ENCODE assay signal across 12 mouse cellular contexts in the genomic region with DNA sequence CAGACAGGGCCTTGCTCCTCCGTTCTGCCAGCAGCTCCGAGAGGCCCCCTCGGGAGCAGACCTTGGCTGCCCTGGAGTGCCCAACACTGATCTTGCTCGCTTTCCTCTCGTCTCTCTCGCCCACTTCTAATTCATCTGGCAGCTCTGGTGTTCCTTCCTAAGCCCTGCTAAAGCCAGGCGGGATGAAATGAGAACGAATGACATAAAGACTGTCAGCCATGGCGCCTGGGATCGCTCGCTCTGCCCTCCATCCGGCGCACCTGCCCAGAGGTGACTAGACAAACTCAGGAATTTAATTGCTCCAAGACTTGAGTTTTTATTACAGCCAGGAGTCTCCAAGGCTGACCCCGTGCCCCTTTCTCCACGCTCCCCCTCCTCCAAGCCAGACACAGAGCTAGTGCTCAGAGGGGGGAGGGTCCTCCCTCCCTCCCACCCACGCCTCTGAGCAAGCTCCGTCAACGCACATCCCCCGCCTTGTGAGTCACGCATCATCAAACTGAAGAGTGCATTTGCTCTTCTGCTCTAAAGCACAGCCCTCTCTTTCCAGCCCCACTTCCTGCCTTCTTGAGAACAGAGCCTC. TPM values are rescaled to one million over a fixed set of nuclear protein-coding genes. Genes with fewer than 3 reads are reported as not detected.
DNase-seq lines count a peak whose midpoint lies in the region; ATAC-seq lines count a peak whose summit lies in the region.
"Had no signal": no experiment of that assay in that cellular context is flagged by ENCODE, and none has a peak within 500 bp of the region (broad histone marks: within the 10 kb centered on the region; RNA-seq: fewer than 3 reads in every experiment).

No protein-coding gene starts in this region.

- H3K36me3 ChIP-seq in kidney, embryonic 14.5 days (ENCODE audit: control insufficient read depth, insufficient read depth, low read length): no peaks in the 10 kb centered on the region
- no peaks in the 10 kb centered on the region for H3K36me3 ChIP-seq in hindbrain, embryonic 16.5 days (ENCODE audit: control insufficient read depth, insufficient read depth, low read length)
- H3K36me3 ChIP-seq in neural tube, embryonic 12.5 days: no peaks in the 10 kb centered on the region

- peak; percentile 79 for ATAC-seq in kidney, embryonic 14.5 days (ENCODE audit: low FRiP score, low TSS enrichment)
- peak; percentile 30; the same call in 1 of the 2 replicates for ATAC-seq in hindbrain, embryonic 16.5 days
- ATAC-seq in neural tube, embryonic 12.5 days (ENCODE audit: low FRiP score, low read depth): peak; percentile 48; the same call in 1 of the 2 replicates

- peak overlapping the region; percentile 33 for H3K4me2 ChIP-seq in kidney, embryonic 14.5 days (replicated peaks; ENCODE audit: low read depth, low read length)
- H3K4me2 ChIP-seq in hindbrain, embryonic 16.5 days (ENCODE audit: low read length): peak overlapping the region; percentile 41
- H3K4me2 ChIP-seq in neural tube, embryonic 12.5 days (replicated peaks): peak overlapping the region; percentile 42

- DNase-seq in kidney, adult 18-20 months: no peak
- DNase-seq in embryo, embryonic 11 days: peak; percentile 65
- no peak for DNase-seq in layer of hippocampus, adult 8-10 months (ENCODE audit: low spot score in 2 of 2)
- DNase-seq in T-cell, adult 2 months (ENCODE audit: low spot score): no peak
- DNase-seq in urinary bladder, postnatal 25 days (ENCODE audit: low spot score): no peak
- DNase-seq: cerebellum, adult 9-10 months; kidney, adult 11 months; thymus, postnatal 36 days had no signal

- H3K27ac ChIP-seq in kidney, embryonic 14.5 days (ENCODE audit: low read depth, low read length): peak overlapping the region; percentile 52
- no peak overlapping the region for H3K27ac ChIP-seq in hindbrain, embryonic 16.5 days (ENCODE audit: low read depth, low read length)
- H3K27ac ChIP-seq in neural tube, embryonic 12.5 days: no peak overlapping the region
- H3K27ac ChIP-seq: macrophage had no signal

- no peak overlapping the region for H3K9ac ChIP-seq in kidney, embryonic 14.5 days (ENCODE audit: low read depth, low read length)
- 0 out of 2 replicates have a peak overlapping the region, but pooled peaks have one; percentile 45 for H3K9ac ChIP-seq in hindbrain, embryonic 16.5 days (ENCODE audit: low read depth, low read length)
- no peak overlapping the region for H3K9ac ChIP-seq in neural tube, embryonic 12.5 days

- no peak overlapping the region for H3K4me3 ChIP-seq in kidney, embryonic 14.5 days (ENCODE audit: low read length)
- H3K4me3 ChIP-seq in hindbrain, embryonic 16.5 days (ENCODE audit: low read length): 0 out of 2 replicates have a peak overlapping the region, but pooled peaks have one; percentile 4
- H3K4me3 ChIP-seq in neural tube, embryonic 12.5 days: no peak overlapping the region

- WGBS in kidney, embryonic 14.5 days: 4% methylated on average over 20 of the region's 20 CpGs
- WGBS in hindbrain, embryonic 16.5 days: 14% methylated on average over 20 of the region's 20 CpGs
- WGBS in neural tube, embryonic 12.5 days: 15% methylated on average over 20 of the region's 20 CpGs

- no peaks in the 10 kb centered on the region for H3K27me3 ChIP-seq in kidney, embryonic 14.5 days (ENCODE audit: control insufficient read depth, insufficient read depth, low read length)
- H3K27me3 ChIP-seq in hindbrain, embryonic 16.5 days (replicated peaks; ENCODE audit: control insufficient read depth, insufficient read depth, low read length): 0 out of 2 replicates have a peak, but pooled peaks cover 3% of the 10 kb centered on the region
- H3K27me3 ChIP-seq in neural tube, embryonic 12.5 days (replicated peaks): 0 out of 2 replicates have a peak, but pooled peaks cover 7% of the 10 kb centered on the region

- H3K9me3 ChIP-seq in kidney, embryonic 14.5 days (ENCODE audit: control insufficient read depth, low read length): no peaks in the 10 kb centered on the region
- no peaks in the 10 kb centered on the region for H3K9me3 ChIP-seq in hindbrain, embryonic 16.5 days (ENCODE audit: control insufficient read depth, low read length)
- no peaks in the 10 kb centered on the region for H3K9me3 ChIP-seq in neural tube, embryonic 12.5 days

- H3K4me1 ChIP-seq in kidney, embryonic 14.5 days (ENCODE audit: control insufficient read depth, insufficient read depth, low read length): peaks cover 20% of the 10 kb centered on the region; the same call in 1 of the 2 replicates
- peaks cover 10% of the 10 kb centered on the region for H3K4me1 ChIP-seq in hindbrain, embryonic 16.5 days (ENCODE audit: control insufficient read depth, insufficient read depth, low read depth, low read length)
- H3K4me1 ChIP-seq in neural tube, embryonic 12.5 days: peaks cover 17% of the 10 kb centered on the region

RNA-seq across cellular contexts. Expression of a gene that starts 27.8 kb away (rescaled TPM):
- 51.1 and 52.4 TPM in 2 replicates for polyA plus RNA-seq in kidney, embryonic 14.5 days (2014; fragmentation: Nextera tagmentation; extraction: Ambion mirVana)
- polyA plus RNA-seq in hindbrain, embryonic 16.5 days (2015; fragmentation: Nextera tagmentation; extraction: Ambion mirVana): 57.7 and 84.8 TPM in 2 replicates
- 100 and 107 TPM in 2 replicates for polyA plus RNA-seq in neural tube, embryonic 12.5 days (2016; fragmentation: Nextera tagmentation; extraction: Ambion mirVana)
- 10 to 100 TPM in 1 of 4 experiments, 1 to 10 TPM in 3; 6.6 to 10.6 (median 7.2) TPM for total RNA-seq in layer of hippocampus, adult 8-10 months (2022)
- polyA plus RNA-seq: macrophage had no signal
